Mouse (Mus musculus) G1E (cell line): ENCODE data around the gene Gm45062.

Experiments
- CTCF ChIP-seq: IDR thresholded peaks from 2 replicates; pipeline ENCODE4 v1.5.1; 2012; ENCODE audit warnings: low read depth, low read length, inconsistent platforms, mixed read lengths
- GATA1 ChIP-seq: IDR thresholded peaks from 2 replicates; pipeline ENCODE4 v1.6.1; 2012; ENCODE audit warnings: borderline replicate concordance, low read length, inconsistent platforms, mixed read lengths
- POLR2AphosphoS5 ChIP-seq: IDR thresholded peaks from 2 replicates; pipeline ENCODE4 v1.6.1; 2012; ENCODE audit warnings: low read depth, low read length, inconsistent platforms; ENCODE audit not compliant: insufficient replicate concordance

GRCm38 (mm10) chr6:8373851-8374250 is 114.6 kb downstream of the Gm45062 start:
- TF ChIP-seq CTCF (no peak), POLR2AphosphoS5 (no peak), GATA1 (no peak)
